Mouse (Mus musculus) ES-Bruce4 (cell line): ENCODE measurements around the gene Evx2.

Experiments used
- CTCF ChIP-seq: IDR thresholded peaks from one replicate; pipeline ENCODE4 v1.8.1; 2011; ENCODE audit warnings: low read depth, low read length
- EP300 ChIP-seq: IDR thresholded peaks from 2 replicates; pipeline ENCODE4 v1.6.1; 2011; ENCODE audit warnings: low read depth, low read length; ENCODE audit not compliant: insufficient read depth
- POLR2A ChIP-seq: IDR thresholded peaks from one replicate; pipeline ENCODE4 v1.8.1; 2011; ENCODE audit warnings: low read length; ENCODE audit not compliant: insufficient read depth

- TF ChIP-seq POLR2A (no peak), CTCF (no peak), EP300 (no peak)
Observed at GRCm38 (mm10) chr2:74671847-74672246, 12.5 kb upstream of the Evx2 start.
